ENCODE assay signal across 33 mouse cellular contexts in the genomic region with DNA sequence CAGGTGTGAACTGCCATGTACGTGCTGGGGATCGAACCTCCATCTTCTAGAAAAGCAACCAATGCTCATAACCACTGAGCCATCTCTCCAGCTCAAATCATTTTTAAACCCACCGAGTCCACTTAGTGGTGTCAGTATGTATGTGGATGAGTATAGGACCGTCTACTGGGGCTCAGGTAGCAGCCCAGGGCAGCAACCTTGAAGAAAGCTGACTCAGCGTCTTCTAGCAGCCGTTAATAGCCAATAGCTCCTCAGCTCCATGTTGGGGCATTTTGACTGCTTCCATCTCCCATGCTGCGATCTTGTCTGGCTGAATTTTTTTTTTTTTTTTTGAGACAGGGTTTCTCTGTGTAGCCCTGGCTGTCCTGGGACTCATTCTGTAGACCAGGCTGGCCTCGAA. TPM values are rescaled to one million over a fixed set of nuclear protein-coding genes. Genes with fewer than 3 reads are reported as not detected.
"Had no signal": no experiment of that assay in that cellular context is flagged by ENCODE, and none has a peak within 500 bp of the region (broad histone marks: within the 10 kb centered on the region; RNA-seq: fewer than 3 reads in every experiment).

No protein-coding gene starts in this region.

- ATAC-seq: liver, embryonic 12.5 days; liver, postnatal 0 days; lung, postnatal 0 days; midbrain, embryonic 13.5 days; midbrain, embryonic 15.5 days; midbrain, embryonic 16.5 days had no signal

- H3K27ac ChIP-seq: limb, embryonic 10.5 days; limb, embryonic 12.5 days; limb, embryonic 13.5 days; limb, embryonic 15.5 days; liver, embryonic 12.5 days; liver, embryonic 13.5 days; liver, embryonic 14.5 days; liver, embryonic 15.5 days; lung, embryonic 15.5 days; macrophage; midbrain, embryonic 10.5 days; midbrain, embryonic 12.5 days; midbrain, embryonic 13.5 days; midbrain, embryonic 15.5 days; neural tube, embryonic 12.5 days; neural tube, embryonic 13.5 days had no signal

- H3K27me3 ChIP-seq: limb, embryonic 12.5 days; limb, embryonic 13.5 days; limb, embryonic 15.5 days; liver, embryonic 12.5 days; liver, embryonic 13.5 days; liver, embryonic 15.5 days; lung, embryonic 15.5 days; megakaryocyte, embryonic 14.5 days; midbrain, embryonic 12.5 days; midbrain, embryonic 13.5 days; midbrain, embryonic 15.5 days; neural tube, embryonic 12.5 days had no signal

- H3K4me2 ChIP-seq: limb, embryonic 12.5 days; limb, embryonic 13.5 days; limb, embryonic 15.5 days; liver, embryonic 11.5 days; liver, embryonic 12.5 days; liver, embryonic 13.5 days; liver, embryonic 15.5 days; lung, embryonic 14.5 days; lung, embryonic 15.5 days; midbrain, embryonic 11.5 days; midbrain, embryonic 12.5 days; midbrain, embryonic 13.5 days; midbrain, embryonic 15.5 days; neural tube, embryonic 12.5 days; neural tube, embryonic 13.5 days had no signal

- H3K4me3 ChIP-seq: limb, embryonic 10.5 days; limb, embryonic 12.5 days; limb, embryonic 13.5 days; limb, embryonic 15.5 days; liver, embryonic 12.5 days; liver, embryonic 13.5 days; liver, embryonic 15.5 days; lung, embryonic 15.5 days; megakaryocyte, embryonic 14.5 days; midbrain, embryonic 10.5 days; midbrain, embryonic 12.5 days; midbrain, embryonic 13.5 days; midbrain, embryonic 15.5 days; myocyte; neural tube, embryonic 12.5 days; neural tube, embryonic 13.5 days had no signal

- H3K9ac ChIP-seq: limb, embryonic 12.5 days; limb, embryonic 13.5 days; limb, embryonic 15.5 days; liver, embryonic 12.5 days; liver, embryonic 13.5 days; liver, embryonic 14.5 days; liver, embryonic 15.5 days; liver, postnatal 0 days; lung, embryonic 14.5 days; lung, embryonic 15.5 days; midbrain, embryonic 12.5 days; midbrain, embryonic 13.5 days; midbrain, embryonic 15.5 days; neural tube, embryonic 12.5 days; neural tube, embryonic 13.5 days had no signal

- DNase-seq: left cerebral cortex, postnatal 4 days; liver; liver, embryonic 13.5 days; liver, postnatal 0 days; lung, adult 18-20 months; lung, adult 2 months; lung, embryonic 14.5 days; lung, postnatal 10 days; lung, postnatal 14 days; lung, postnatal 36 days; lung, postnatal 4 days; midbrain, embryonic 14.5 days had no signal

- H3K4me1 ChIP-seq: liver, embryonic 12.5 days; liver, embryonic 13.5 days; liver, embryonic 15.5 days; megakaryocyte, embryonic 14.5 days; neural tube, embryonic 12.5 days had no signal

- H3K36me3 ChIP-seq: limb, embryonic 10.5 days; limb, embryonic 12.5 days; limb, embryonic 13.5 days; limb, embryonic 15.5 days; liver, embryonic 12.5 days; liver, embryonic 13.5 days; liver, embryonic 15.5 days; lung, embryonic 15.5 days; midbrain, embryonic 10.5 days; midbrain, embryonic 12.5 days; midbrain, embryonic 13.5 days; midbrain, embryonic 15.5 days; neural tube, embryonic 12.5 days; neural tube, embryonic 13.5 days had no signal

- H3K9me3 ChIP-seq: limb, embryonic 10.5 days; limb, embryonic 12.5 days; limb, embryonic 15.5 days; liver, embryonic 12.5 days; liver, embryonic 13.5 days; liver, embryonic 15.5 days; midbrain, embryonic 10.5 days; midbrain, embryonic 12.5 days; midbrain, embryonic 13.5 days; midbrain, embryonic 15.5 days had no signal

RNA-seq across cellular contexts. Expression of a gene that starts 26.6 kb away (rescaled TPM):
- polyA plus RNA-seq: myocyte had no signal
